ENCODE assay signal across 15 mouse cellular contexts in the genomic region with DNA sequence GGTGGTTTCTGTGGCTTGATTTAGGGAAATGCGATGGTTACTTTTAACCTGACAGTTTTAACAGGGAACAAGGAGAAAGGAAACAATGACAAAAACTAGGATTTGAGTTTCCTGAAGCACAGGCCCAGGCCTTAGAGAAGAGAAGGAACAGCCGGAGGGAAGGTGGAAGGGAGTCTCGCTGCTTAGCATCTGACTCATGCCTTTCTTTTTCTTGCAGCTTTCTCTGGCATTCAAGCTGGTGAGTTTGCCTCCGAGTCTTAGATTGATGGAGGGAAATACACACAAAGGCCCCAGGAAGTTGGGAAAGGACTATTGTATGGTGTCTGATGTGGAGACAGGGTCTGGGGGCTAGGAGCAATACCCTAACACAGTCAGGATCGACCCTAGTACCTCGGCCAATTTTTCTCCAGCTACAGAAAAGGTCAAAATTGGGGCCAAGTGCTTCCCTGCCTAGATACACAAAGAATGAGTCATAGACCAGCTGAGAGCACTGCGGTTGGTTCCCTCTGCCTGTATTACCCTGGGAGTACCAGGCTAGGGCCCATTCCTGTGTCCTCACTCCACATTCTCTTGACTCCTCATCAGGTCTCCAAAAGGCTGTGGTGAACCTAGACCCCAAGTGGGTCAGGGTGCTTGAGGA. TPM values are rescaled to one million over a fixed set of nuclear protein-coding genes. Genes with fewer than 3 reads are reported as not detected.
DNase-seq lines count a peak whose midpoint lies in the region.
"Had no signal": no experiment of that assay in that cellular context is flagged by ENCODE, and none has a peak within 500 bp of the region (broad histone marks: within the 10 kb centered on the region; RNA-seq: fewer than 3 reads in every experiment).

No protein-coding gene starts in this region.

- WGBS in macrophage (ENCODE audit: missing documents): 41% methylated on average over 7 of the region's 7 CpGs

- H3K36me3 ChIP-seq in macrophage (ENCODE audit: inconsistent target): peaks cover 40% of the 10 kb centered on the region
- H3K36me3 ChIP-seq: kidney, embryonic 15.5 days; limb, embryonic 15.5 days; neural tube, embryonic 15.5 days had no signal

- intact Hi-C loops in gastrocnemius, postnatal 36 days (cut with DNase I): no loop called here

- peak; percentile 48 for DNase-seq in lung, postnatal 36 days
- DNase-seq in lung, postnatal 10 days: no peak
- DNase-seq in Muller cell, postnatal 12 days (ENCODE audit: inconsistent ontology term): peak; percentile 69
- DNase-seq in adrenal gland, postnatal 14 days: peak; percentile 29
- DNase-seq in layer of hippocampus, adult 8-10 months (ENCODE audit: low spot score in 2 of 2): no peak
- no peak for DNase-seq in gastrocnemius, postnatal 36 days
- no peak for DNase-seq in layer of hippocampus, adult 9-11 months
- DNase-seq: cerebellum, adult 18-20 months; gastrocnemius, postnatal 14 days; lung, adult 2 months; thymus, postnatal 4 days had no signal

- peaks cover 42% of the 10 kb centered on the region; the same call in 1 of the 2 replicates for H3K79me2 ChIP-seq in macrophage (ENCODE audit: inconsistent target)

- peak overlapping the region; percentile 20 for H3K4me3 ChIP-seq in macrophage (ENCODE audit: inconsistent target)
- H3K4me3 ChIP-seq: kidney, embryonic 15.5 days; limb, embryonic 15.5 days; neural tube, embryonic 15.5 days had no signal

- H3K27ac ChIP-seq in macrophage: peak overlapping the region; percentile 94
- H3K27ac ChIP-seq: kidney, embryonic 15.5 days; limb, embryonic 15.5 days; neural tube, embryonic 15.5 days had no signal

RNA-seq across cellular contexts. Expression of gene Fcgr4, which starts 0.7 kb away (rescaled TPM):
- 0.49 and 0.89 TPM in 2 replicates for total RNA-seq in adrenal gland, postnatal 14 days (2021)
- 10 to 100 TPM in 18 of 26 experiments, 1 to 10 TPM in 8; 2.8 to 51.5 (median 15.7) TPM for total RNA-seq in macrophage (2018; cell fraction: chromatin; rRNA removed)
- 100 to 1,000 TPM; 164 to 540 (median 249) TPM for total RNA-seq in macrophage (2018; cell fraction: cytosol; rRNA removed)
- 100 to 1,000 TPM in 12 of 26 experiments, 10 to 100 TPM in 14; 45.3 to 292 (median 97.1) TPM for total RNA-seq in macrophage (2018; cell fraction: nucleus; rRNA removed)
- 192 to 337 TPM (median 269 TPM) in 3 replicates for polyA plus RNA-seq in macrophage (2018)
- 1 to 10 TPM in 2 of 4 experiments, not detected in 2; 1.5 to 1.7 TPM for total RNA-seq in layer of hippocampus, adult 8-10 months (2022)
- not detected for total RNA-seq in gastrocnemius, postnatal 36 days (2021)
- total RNA-seq: gastrocnemius, postnatal 14 days had no signal

RNA-seq across cellular contexts. Expression of gene Fcgr2b, which starts 43.1 kb away (rescaled TPM):
- total RNA-seq in adrenal gland, postnatal 14 days (2021): 7.9 and 9.2 TPM in 2 replicates
- 1,000 to 10,000 TPM in 14 of 26 experiments, 100 to 1,000 TPM in 12; 552 to 2,008 (median 1,011) TPM for total RNA-seq in macrophage (2018; cell fraction: chromatin; rRNA removed)
- total RNA-seq in macrophage (2018; cell fraction: cytosol; rRNA removed): 100 to 1,000 TPM; 224 to 730 (median 474) TPM
- total RNA-seq in macrophage (2018; cell fraction: nucleus; rRNA removed): 1,000 to 10,000 TPM in 21 of 26 experiments, 100 to 1,000 TPM in 5; 780 to 1,818 (median 1,207) TPM
- 372 to 843 TPM (median 791 TPM) in 3 replicates for polyA plus RNA-seq in macrophage (2018)
- total RNA-seq in layer of hippocampus, adult 8-10 months (2022): 10 to 100 TPM in 2 of 4 experiments, 1 to 10 TPM in 2; 4.2 to 46.4 (median 21.4) TPM
- 1 to 10 TPM; 2.2 to 2.4 TPM for total RNA-seq in gastrocnemius, postnatal 36 days (2021)

RNA-seq across cellular contexts. Expression of gene Fcgr3, which starts 45.3 kb away (rescaled TPM):
- total RNA-seq in adrenal gland, postnatal 14 days (2021): 8.1 and 10.3 TPM in 2 replicates
- total RNA-seq in macrophage (2018; cell fraction: chromatin; rRNA removed): 100 to 1,000 TPM in 2 of 26 experiments, 10 to 100 TPM in 24; 11.2 to 126 (median 31.3) TPM
- total RNA-seq in macrophage (2018; cell fraction: cytosol; rRNA removed): 1,000 to 10,000 TPM in 1 of 26 experiments, 100 to 1,000 TPM in 25; 241 to 1,033 (median 488) TPM
- 100 to 1,000 TPM in 22 of 26 experiments, 10 to 100 TPM in 4; 68.5 to 379 (median 158) TPM for total RNA-seq in macrophage (2018; cell fraction: nucleus; rRNA removed)
- 921 to 1,206 TPM (median 1,155 TPM) in 3 replicates for polyA plus RNA-seq in macrophage (2018)
- 10 to 100 TPM; 10.6 to 67.7 (median 34.1) TPM for total RNA-seq in layer of hippocampus, adult 8-10 months (2022)
- 1 to 10 TPM; 2.6 to 4.6 TPM for total RNA-seq in gastrocnemius, postnatal 36 days (2021)

Comparison
In these comparisons a context has a peak if more than half of its experiments do, and no peak if none do; other contexts are left out.
1. DNase-seq: peak in lung, postnatal 36 days (single experiment), Muller cell, postnatal 12 days (single experiment) and adrenal gland, postnatal 14 days (single experiment); none in lung, postnatal 10 days (single experiment), layer of hippocampus, adult 8-10 months (0 of 2), gastrocnemius, postnatal 36 days (0 of 2) and layer of hippocampus, adult 9-11 months (single experiment).